8 mouse cellular contexts compared by ENCODE assay signal in genomic region chr12:100936116-100936515, GRCm38 (mm10). TPM values are rescaled to one million over a fixed set of nuclear protein-coding genes. Genes with fewer than 3 reads are reported as not detected.
A peak's percentile ranks its signal among the peaks of the same experiment; 100 is the strongest.
DNase-seq lines count a peak whose midpoint lies in the region; ATAC-seq lines count a peak whose summit lies in the region.

No protein-coding gene starts in this region.

- H3K27ac ChIP-seq in hindbrain, embryonic 15.5 days (replicated peaks): no peak overlapping the region

- peak; percentile 86 for DNase-seq in NIH3T3 (ENCODE audit: low read depth)
- peak; percentile 66 to 83 for DNase-seq in cerebellum, adult 18-20 months
- peak; percentile 76 for DNase-seq in forelimb bud, embryonic 11.5 days (ENCODE audit: low read depth, low spot score)
- peak; percentile 79 to 85 for DNase-seq in layer of hippocampus, postnatal 14 days (ENCODE audit: low spot score in 2 of 2)
- peak; percentile 83 for DNase-seq in lung, postnatal 14 days
- DNase-seq in right cerebral cortex, adult 18-20 months: peak; percentile 76
- DNase-seq in urinary bladder, postnatal 4 days (ENCODE audit: low spot score in 2 of 2): peak; percentile 34 to 78

- ATAC-seq in hindbrain, embryonic 15.5 days (ENCODE audit: low FRiP score, low read depth): peak; percentile 52; the same call in 1 of the 2 replicates

- 8% methylated on average over 2 of the region's 2 CpGs for WGBS in hindbrain, embryonic 15.5 days

- no peaks in the 10 kb centered on the region for H3K27me3 ChIP-seq in hindbrain, embryonic 15.5 days

- no peak overlapping the region for H3K4me2 ChIP-seq in hindbrain, embryonic 15.5 days

- H3K9ac ChIP-seq in hindbrain, embryonic 15.5 days: no peak overlapping the region

- peaks cover 21% of the 10 kb centered on the region for H3K36me3 ChIP-seq in hindbrain, embryonic 15.5 days

- H3K9me3 ChIP-seq in hindbrain, embryonic 15.5 days: no peaks in the 10 kb centered on the region

- no peak overlapping the region for H3K4me3 ChIP-seq in hindbrain, embryonic 15.5 days

- H3K4me1 ChIP-seq in hindbrain, embryonic 15.5 days (replicated peaks): 0 out of 2 replicates have a peak, but pooled peaks cover 11% of the 10 kb centered on the region

RNA-seq across cellular contexts. Expression of gene Gpr68, which starts 28.1 kb away (rescaled TPM):
- 6.1 and 6.3 TPM in 2 replicates for polyA plus RNA-seq in hindbrain, embryonic 15.5 days (2015; fragmentation: Nextera tagmentation; extraction: Ambion mirVana)
- total RNA-seq in layer of hippocampus, postnatal 14 days (2021): 10 to 100 TPM; 20.8 to 24.4 TPM
